Comparison of ENCODE assay signal across 15 mouse cellular contexts in genomic region chr10:121342260-121342659, GRCm38 (mm10).
"Had no signal": no experiment of that assay in that cellular context is flagged by ENCODE, and none has a peak within 500 bp of the region (broad histone marks: within the 10 kb centered on the region; RNA-seq: fewer than 3 reads in every experiment).

No protein-coding gene starts in this region.

- DNase-seq: gastrocnemius, postnatal 14 days; gastrocnemius, postnatal 36 days; heart, adult 18-20 months; heart, postnatal 10 days; heart, postnatal 36 days; kidney, adult 11 months; kidney, adult 2 months; kidney, adult 9 months; kidney, postnatal 10 days; kidney, postnatal 25 days; kidney, postnatal 4 days; liver; liver, embryonic 13.5 days had no signal

- ATAC-seq: hindbrain, postnatal 0 days; intestine, embryonic 16.5 days had no signal
